Mouse (Mus musculus) liver, adult 2 months (tissue): Measurements from ENCODE around the gene Cort. TPM values are rescaled to one million over a fixed set of nuclear protein-coding genes. Genes with fewer than 3 reads are reported as not detected.

Experiments used
- DNase-seq: peaks from one replicate; pipeline ENCODE4 v3.0.0-alpha.2; 2011; ENCODE audit warnings: low read depth, low spot score; ENCODE audit errors: extremely low read depth
- H3K27ac ChIP-seq: fragments of 200-500 bp; replicated peaks from 2 replicates; pipeline ENCODE4 v1.5.1; 2012; ENCODE audit warnings: low read depth, mild to moderate bottlenecking, control low read depth, inconsistent platforms, low read length; ENCODE audit not compliant: insufficient read depth
- H3K27me3 ChIP-seq: fragments of 200-500 bp; 2 replicates; pipeline ENCODE4 v1.6.1; 2012; ENCODE audit warnings: mild to moderate bottlenecking, moderate library complexity, low read length, inconsistent platforms; ENCODE audit not compliant: control insufficient read depth, insufficient read depth
- H3K36me3 ChIP-seq: fragments of 200-500 bp; 2 replicates; pipeline ENCODE4 v1.6.1; 2012; ENCODE audit warnings: low read length, inconsistent platforms; ENCODE audit not compliant: control insufficient read depth, insufficient read depth
- H3K4me1 ChIP-seq: fragments of 200-500 bp; 2 replicates; pipeline ENCODE4 v1.6.1; 2011; ENCODE audit warnings: low read length; ENCODE audit not compliant: control insufficient read depth, insufficient read depth
- H3K4me3 ChIP-seq: fragments of 200-500 bp; 2 replicates; pipeline ENCODE4 v1.5.1; 2011; ENCODE audit warnings: low read depth, mild to moderate bottlenecking, control low read depth, low read length, moderate library complexity; ENCODE audit not compliant: insufficient read depth
- H3K79me2 ChIP-seq: fragments of 200-500 bp; 2 replicates; pipeline ENCODE4 v1.6.1; 2012; ENCODE audit warnings: inconsistent platforms, mild to moderate bottlenecking, low read length, moderate library complexity; ENCODE audit not compliant: control insufficient read depth, insufficient read depth
- H3K9ac ChIP-seq: fragments of 200-500 bp; 2 replicates; pipeline ENCODE4 v1.6.1; 2012; ENCODE audit warnings: low read depth, mild to moderate bottlenecking, control low read depth, inconsistent platforms, low read length
- CTCF ChIP-seq: fragments of 200-500 bp; IDR thresholded peaks from 2 replicates; pipeline ENCODE4 v1.5.1; 2011; ENCODE audit warnings: low read depth, low read length, control low read depth
- POLR2A ChIP-seq: fragments of 200-500 bp; IDR thresholded peaks from 2 replicates; pipeline ENCODE4 v1.6.1; 2011; ENCODE audit warnings: low read length, control low read depth; ENCODE audit not compliant: insufficient read depth; ENCODE audit errors: extremely low read depth
- WGBS: fragments of 180-500 bp; shearing (Covaris S2); methylation state at CpG from one replicate; pipeline ENCODE4 v1.1.7; 2018; 5-methylcytosine and 5-hydroxymethylcytosine counted together
- polyA plus RNA-seq: library from polyadenylated mRNA; depleted of rRNA; stranded (reverse); fragments of >200 nt; gene quantifications from 2 replicates; pipeline ENCODE4 v1.2.3, GENCODE M21; 2012
- total RNA-seq: library from RNA; depleted of rRNA; stranded (reverse); fragments of >200 nt; gene quantifications from 2 replicates; pipeline ENCODE4 v1.2.3, GENCODE M21; 2014

Gene Cort
- total and polyA plus RNA-seq, 2 experiments, result not detected

DNA sequence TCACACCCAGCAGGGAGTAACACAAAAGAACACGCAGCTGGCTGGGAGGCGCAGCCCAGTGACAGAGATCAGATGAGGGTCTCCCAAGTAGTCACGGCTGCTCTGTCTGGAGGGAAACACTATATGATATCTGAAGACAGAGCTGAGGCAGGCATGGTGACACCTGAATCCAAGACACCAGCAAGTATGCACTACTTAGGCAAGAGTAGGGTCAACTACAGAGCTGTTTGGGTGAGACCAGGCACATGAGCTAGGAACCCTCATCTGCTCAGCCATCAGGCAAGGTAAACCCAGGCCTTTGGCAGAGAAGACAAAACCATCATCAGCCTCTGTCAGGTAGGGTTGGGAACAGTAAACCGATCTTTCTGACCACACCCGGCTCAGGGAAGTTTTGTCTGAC, 6.8 kb upstream of the Cort start:
- Histone ChIP-seq H3K4me3 (no peak overlapping the region), H3K4me1 (peaks cover 3% of the 10 kb centered on the region), H3K79me2 (no peaks in the 10 kb centered on the region), H3K9ac (no peak overlapping the region), H3K36me3 (no peaks in the 10 kb centered on the region), H3K27ac (no peak overlapping the region), H3K27me3 (no peaks in the 10 kb centered on the region)
- TF ChIP-seq POLR2A, result no peak
- TF ChIP-seq CTCF, result no peak
- WGBS, result 96% methylated on average over 5 of the region's 5 CpGs
- DNase-seq, result no peak

DNA sequence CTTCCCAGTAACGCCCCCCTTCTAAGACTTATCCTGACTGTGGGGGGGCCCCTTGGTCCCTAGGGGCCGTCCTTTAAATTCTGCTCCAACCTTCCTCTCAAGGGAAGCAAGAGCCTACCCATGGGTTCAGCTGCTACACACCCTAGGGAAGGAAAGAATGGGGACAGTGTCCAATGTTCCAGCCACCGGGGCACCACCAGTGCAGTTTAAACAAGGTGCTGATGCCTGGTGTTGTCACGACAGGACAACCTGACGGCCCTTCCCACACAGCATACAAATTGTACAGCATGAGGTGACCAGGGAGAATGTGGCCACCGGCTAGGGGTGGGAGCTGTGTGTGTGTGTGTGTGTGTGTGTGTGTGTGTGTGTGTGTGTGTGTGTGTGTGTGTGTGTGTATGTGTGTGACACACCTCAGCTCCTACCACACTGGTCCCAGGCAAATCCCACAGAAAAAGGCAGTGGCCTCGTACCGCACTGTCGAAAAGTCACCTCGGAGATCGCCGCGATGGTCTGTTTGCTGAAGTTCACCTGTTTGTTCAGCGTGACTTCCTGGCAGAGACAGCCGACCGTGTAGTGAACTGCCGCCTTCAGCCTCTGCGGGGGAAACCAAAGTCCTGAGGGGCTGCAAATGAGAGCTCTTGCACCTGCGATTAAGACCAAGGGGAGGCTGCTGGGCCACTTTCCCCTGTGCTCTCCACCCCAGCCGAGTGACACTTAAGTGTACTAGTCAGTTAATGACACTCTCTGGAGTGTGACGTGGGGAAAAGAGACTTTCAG, 5.4 kb upstream of the Cort start:
- TF ChIP-seq POLR2A, result no peak
- no peak for TF ChIP-seq CTCF
- Histone ChIP-seq H3K9ac (no peak overlapping the region), H3K27ac (no peak overlapping the region), H3K4me3 (no peak overlapping the region), H3K27me3 (no peaks in the 10 kb centered on the region), H3K36me3 (no peaks in the 10 kb centered on the region), H3K4me1 (peaks cover 3% of the 10 kb centered on the region), H3K79me2 (no peaks in the 10 kb centered on the region)
- 32% methylated on average over 21 of the region's 21 CpGs for WGBS
- no peak for DNase-seq

DNA sequence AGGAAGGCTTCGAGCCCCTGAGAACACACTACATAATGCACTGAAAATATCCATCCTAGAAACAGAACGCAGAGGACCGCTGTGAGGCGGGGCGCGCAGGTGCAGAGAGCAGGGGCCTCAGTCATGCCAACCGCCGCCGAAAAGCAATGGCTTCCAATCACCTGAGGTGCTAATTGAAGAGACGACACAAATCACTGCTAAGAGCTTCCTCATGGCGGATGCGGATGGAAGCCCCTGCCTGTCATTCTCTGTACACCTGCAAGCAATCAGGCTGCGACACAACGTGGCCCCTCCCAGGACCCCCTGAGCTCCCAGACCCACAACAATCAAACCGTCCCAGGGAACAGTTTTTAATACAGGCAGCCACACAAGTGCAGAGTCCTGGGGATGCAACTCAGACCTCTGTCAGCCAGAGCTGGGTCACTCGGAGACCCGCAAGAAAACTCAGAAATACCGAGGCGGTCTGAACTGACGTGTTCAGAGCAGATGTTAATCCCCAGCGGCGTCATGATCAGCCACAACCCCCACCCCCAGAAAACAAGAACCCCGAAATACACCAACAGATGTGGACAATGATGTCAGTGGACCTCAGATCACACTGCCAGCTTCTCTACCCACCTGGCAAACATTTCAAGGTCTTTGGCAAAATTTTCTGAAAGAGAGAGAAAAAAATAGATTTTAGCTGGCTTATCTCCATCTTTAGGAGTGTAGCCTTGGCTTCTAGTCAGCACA, 4.6 kb upstream of the Cort start:
- WGBS, result 93% methylated on average over 23 of the region's 23 CpGs
- no peak overlapping the region for H3K9ac ChIP-seq
- H3K79me2 ChIP-seq, result no peaks in the 10 kb centered on the region
- H3K27ac ChIP-seq, result no peak overlapping the region
- DNase-seq, result no peak
- TF ChIP-seq CTCF (no peak), POLR2A (no peak)
- peaks cover 3% of the 10 kb centered on the region for H3K4me1 ChIP-seq
- no peak overlapping the region for H3K4me3 ChIP-seq
- no peaks in the 10 kb centered on the region for H3K27me3 ChIP-seq
- H3K36me3 ChIP-seq, result no peaks in the 10 kb centered on the region

DNA sequence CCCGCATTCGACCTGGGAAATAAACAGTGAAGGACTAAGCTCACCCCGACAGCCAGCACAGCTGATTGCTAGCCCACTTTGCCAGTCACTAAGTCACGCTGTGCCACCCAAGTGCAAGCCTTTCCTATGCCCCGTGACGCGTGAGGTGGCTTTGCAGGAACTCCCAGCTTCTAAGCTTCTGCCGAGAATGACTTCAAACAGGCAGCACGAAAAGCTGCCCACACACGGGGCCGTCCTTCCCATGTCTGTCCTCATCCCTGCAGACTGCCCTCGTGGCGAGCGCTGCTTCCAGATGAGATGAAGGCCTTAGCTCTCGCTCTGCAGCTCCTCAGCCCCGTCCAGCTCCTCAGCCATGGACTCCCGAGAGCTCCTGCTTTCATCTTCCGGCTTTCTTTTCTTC, 1.9 kb upstream of the Cort start:
- Histone ChIP-seq H3K4me1 (peaks cover 3% of the 10 kb centered on the region), H3K4me3 (no peak overlapping the region), H3K36me3 (no peaks in the 10 kb centered on the region), H3K27ac (no peak overlapping the region), H3K9ac (no peak overlapping the region), H3K27me3 (no peaks in the 10 kb centered on the region), H3K79me2 (no peaks in the 10 kb centered on the region)
- WGBS, result 80% methylated on average over 18 of the region's 18 CpGs
- no peak for TF ChIP-seq POLR2A
- no peak for DNase-seq

DNA sequence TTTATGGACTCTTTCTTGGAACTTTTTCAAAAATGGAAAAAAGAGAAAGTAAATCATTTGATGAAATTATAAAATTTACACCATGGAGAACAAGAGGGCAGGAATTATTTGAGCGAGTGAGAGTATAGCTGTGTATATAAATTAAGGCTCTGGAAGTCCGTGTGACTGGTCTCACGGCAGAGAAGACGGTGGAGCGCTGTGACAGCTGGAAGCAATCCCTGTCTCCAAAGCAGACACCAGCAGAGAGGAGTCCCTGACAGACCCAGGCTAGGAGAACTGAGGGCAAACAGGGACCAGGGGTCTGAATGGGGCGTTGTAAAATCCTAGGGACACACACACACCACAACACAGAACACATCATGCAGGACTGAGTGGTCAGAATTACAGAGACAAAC, 451 bp downstream of the Cort start:
- TF ChIP-seq POLR2A (no peak), CTCF (no peak)
- no peaks in the 10 kb centered on the region for H3K27me3 ChIP-seq
- 91% methylated on average over 6 of the region's 6 CpGs for WGBS
- DNase-seq, result no peak
- no peak overlapping the region for H3K9ac ChIP-seq
- no peak overlapping the region for H3K4me3 ChIP-seq
- no peak overlapping the region for H3K27ac ChIP-seq
- no peaks in the 10 kb centered on the region for H3K36me3 ChIP-seq
- no peaks in the 10 kb centered on the region for H3K4me1 ChIP-seq
- H3K79me2 ChIP-seq, result no peaks in the 10 kb centered on the region
